Mouse (Mus musculus): ENCODE results near the gene Tesc.

The Tesc gene

DNA sequence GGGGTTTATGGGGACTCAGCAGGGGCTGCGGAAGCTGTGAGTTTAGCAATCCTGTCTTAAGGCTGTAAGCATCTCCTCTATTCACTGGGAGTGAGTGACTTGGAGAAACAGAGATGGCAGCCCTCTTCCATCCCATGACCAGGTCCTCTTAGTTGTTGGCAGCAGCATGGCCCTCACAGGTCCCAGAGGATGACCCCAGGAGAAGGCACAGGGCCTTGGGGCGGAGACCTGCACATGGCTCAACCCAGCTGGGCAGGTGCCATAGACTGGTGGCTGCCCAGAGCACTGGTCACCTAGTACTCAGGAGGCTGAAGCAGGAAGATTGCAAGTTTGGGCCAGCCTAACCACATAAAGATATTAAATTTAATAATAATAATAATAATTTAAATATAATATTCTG is 11.9 kb upstream of the Tesc start:
- no peak for DNase-seq (ENCODE audit: low spot score in 2 of 2)

DNA sequence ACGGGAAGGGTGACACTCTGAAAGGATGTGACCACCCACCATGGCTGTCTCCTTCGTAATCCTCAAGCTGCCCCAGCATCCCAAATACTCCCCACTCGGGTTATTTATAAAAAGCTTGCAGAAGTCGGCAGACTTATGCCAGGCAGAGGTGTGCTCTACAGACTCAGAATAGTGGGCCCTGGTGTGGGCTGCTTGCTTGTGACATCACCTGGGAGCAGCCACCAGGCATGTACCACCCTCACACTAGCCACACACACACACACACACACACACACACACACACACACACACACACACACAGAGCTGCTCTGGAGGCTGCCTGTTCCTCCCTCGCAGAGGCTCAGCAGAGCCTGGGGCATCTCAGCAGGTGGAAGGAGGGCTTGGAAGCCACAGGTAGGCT is 10.0 kb upstream of the Tesc start:
- DNase-seq (ENCODE audit: low spot score in 2 of 2) = no peak

DNA sequence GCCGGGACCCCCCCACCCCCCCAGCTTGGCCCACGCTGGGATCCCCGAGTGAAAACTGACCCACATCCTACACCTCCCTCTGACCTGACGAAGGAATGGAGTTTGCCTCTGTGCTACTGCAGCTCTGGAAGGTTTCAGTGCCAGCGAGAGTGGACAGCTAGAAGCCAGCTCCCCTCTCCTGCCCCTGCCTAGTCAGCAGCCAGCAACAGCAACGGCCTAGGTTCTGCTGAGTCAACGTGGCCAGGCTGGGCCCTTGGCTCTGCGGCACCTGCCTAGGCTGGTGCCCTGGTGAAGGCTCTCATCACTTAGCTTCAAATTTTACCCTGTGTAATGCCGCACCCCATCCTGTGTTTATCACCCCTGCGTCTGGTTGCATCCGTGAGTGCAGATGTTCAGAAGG is 7.6 kb upstream of the Tesc start:
- no peak for DNase-seq (ENCODE audit: low spot score in 2 of 2)

DNA sequence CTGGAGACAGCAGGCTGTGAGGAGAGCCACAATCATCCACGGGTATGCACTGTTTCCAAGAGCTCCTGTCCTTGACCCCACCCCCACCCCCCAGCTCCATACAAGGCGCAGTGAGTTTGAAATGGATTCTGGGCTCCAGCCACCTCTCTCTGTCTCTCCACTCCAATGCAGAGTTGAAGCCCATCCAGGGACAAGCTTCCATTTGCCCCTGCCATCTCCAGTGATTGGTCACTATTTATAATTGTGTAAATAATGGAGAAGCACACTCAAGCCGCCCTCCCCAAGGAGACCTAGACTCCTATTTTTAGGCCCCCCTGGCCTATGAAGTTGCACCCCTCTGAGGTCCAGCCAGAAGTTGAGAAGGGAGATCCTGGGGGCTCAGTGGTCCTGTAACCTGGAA is 4.5 kb upstream of the Tesc start:
- DNase-seq (ENCODE audit: low spot score in 2 of 2) = no peak

DNA sequence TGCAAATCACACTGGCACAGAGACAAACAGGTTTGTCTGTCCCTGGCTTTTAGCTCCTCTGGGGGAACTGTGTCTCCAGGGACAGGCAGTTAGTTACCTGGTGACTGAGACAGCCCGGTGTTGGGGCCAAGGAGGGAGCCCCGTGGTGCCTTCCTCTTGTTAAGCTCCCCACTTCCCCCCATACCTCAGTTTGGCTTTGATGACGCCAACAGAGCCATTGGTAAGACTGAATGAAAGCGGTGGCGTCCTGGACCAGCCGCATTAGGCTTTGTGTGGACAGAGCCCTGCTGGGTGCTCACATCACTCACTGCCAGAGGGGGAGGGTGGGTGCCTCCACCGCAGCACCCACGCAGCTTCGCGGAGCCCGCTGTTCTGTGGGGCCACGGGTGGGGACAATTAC is 1.7 kb upstream of the Tesc start:
- no peak for DNase-seq (ENCODE audit: low spot score in 2 of 2)

DNA sequence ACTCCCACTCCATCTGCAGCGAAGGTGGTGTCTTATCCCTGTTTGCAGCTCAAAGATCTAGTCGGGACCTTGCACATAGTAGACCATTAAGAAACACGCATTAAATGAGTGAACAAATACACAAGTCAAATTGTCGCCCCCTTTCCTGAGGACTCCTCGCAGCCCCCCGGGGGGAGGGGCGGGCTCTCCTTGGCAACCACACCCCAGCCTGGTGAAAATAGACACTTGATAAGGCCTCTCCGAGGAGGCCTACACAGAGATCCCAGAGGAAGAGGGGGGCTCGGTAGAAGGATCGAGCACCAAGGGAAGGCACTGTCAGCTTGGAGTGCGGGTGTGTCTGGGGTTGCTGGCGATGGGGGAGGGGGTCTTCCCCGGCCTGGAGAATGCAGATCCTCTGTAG is 1.2 kb upstream of the Tesc start:
- DNase-seq (ENCODE audit: low spot score in 2 of 2) = no peak

DNA sequence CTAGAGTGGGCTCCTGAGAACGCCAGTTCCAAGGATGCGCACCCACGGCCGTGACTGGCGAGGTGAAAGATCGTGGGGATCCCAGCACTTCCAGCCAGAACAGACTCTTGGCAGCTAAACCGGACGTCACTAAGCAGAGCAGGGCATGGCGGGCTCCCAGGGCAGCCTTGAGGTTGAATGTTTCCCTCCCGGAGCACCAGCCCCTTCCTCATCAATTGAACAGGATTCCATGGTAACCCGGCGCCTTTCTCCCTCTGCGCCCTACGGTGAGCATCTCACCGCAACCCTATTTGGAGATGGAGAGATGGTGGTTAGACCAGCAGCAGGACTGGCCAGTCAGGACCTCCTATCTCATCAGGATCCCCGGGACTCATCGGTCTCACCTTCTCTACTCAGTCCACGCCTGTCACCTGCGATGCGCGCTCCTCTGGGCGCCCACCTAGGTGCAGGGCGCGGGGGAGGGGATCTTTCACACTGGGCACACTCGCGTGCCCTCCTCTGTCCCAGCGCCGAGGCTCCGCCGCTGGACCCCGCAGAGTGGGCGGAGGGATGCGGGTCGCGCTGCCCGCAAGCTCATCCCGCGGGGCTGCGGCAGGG is 344 bp upstream of the Tesc start:
- no peak for DNase-seq (ENCODE audit: low spot score in 2 of 2)

DNA sequence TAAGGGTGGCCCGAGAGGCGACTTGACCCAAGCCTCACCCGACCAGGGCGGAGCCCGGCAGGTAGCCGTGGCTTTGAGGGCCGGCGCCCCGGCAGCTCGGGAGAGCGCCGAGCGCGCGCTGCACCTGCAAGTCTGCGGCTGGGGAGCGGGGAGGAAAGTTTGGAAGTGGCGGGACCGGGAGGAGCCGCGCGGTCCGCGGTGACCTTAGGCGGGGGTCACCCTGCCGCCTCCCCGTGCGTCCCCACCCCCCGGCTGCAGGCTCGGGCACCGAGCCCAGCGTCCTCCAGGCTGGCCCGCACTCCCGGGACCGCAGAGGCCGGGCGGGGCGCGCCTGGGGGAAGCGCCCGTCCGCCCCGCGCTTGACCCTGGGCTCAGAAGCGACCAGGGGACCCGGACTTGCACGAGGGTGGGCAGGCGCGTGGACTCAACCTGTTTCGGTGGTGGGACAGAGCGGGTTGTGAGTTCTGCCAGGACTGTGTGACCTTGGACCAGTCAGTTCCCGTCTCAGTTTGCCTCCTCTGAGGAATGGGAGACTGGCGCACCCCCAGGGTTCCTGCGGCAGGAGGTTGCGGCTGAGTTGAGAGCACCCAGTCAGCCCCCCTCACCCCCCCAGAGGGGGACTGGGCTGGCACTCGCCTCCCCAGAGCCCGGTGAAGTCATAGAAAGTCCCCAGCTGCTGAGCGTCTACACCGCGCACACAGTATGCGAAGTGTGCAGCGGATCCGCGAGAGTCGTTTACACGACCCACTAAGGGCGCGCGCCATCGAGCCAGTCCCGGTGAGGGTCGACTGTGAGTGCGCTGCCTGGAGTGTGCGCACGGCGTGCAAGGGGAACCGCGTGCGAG is 870 bp downstream of the Tesc start:
- DNase-seq (ENCODE audit: low spot score in 2 of 2) = no peak

DNA sequence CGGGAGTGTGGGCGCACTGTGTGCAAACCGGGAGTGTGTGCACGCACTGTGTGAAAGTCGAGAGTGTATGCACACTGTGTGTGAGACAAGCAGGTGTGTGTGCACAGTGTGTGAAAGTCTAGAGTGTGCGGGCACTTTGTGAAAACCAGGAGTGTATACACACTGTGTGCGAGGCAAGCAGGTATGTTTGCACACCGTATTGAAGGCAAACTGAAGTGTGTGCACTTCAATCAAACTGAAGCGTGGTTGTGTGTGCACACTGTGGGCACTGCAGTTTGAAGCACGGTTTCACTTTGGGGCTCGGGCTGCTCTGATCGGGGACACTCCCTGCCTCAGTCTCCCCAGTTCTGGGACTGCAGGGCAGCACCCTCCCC is 1.5 kb downstream of the Tesc start:
- DNase-seq (ENCODE audit: low spot score in 2 of 2) = no peak

DNA sequence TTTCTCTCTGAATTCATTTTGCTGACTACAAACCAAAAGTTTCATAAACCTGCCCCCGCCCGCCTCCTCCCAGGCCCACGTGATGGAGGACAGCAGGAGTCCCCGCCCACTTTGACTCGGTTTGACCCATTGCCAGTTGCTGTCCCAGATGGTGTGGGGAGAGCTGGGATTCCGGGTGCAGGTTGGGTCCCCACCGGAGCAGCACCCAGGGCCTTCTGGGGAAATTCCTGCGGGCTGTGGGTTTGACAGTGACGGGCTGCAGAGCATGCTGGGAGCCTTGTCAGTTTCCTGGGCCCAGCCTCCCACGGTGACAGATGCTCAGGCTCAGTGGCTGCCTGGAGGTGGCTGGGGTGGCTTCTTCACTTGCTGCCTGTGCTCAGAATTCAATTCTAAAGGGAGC is 1.9 kb downstream of the Tesc start:
- DNase-seq (ENCODE audit: low spot score in 2 of 2) = no peak

DNA sequence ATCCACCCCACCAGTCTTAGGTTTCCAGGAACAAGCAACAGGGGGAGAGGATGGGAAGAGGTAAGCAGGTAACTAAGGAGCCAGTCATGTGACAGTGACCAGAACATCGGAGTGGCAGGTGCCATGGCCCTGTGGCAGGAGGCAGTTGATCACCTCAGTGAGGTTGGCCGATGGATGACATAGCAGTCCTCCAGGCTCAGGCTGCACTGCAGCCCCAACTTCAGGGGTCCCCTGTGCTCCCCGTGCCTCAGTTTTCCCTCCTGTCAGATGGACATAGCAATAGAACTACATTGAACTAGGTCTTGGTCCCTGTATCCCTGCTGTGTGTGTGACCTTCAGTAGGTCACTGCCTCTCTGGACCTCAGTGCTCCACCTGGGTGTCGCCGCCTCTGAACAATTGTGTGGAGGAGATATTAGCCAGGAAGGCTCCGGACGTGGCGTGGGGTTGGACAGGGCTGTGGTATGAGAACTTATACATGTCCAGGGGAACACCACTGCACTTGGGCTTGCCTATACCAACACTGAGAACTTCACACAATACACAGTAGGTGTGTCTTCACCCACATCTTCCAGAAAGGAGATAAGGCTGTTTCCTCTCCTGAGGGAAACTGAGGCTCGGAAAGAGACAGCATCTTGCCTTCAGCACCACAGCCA is 2.6 kb downstream of the Tesc start:
- no peak for DNase-seq (ENCODE audit: low spot score in 2 of 2)

DNA sequence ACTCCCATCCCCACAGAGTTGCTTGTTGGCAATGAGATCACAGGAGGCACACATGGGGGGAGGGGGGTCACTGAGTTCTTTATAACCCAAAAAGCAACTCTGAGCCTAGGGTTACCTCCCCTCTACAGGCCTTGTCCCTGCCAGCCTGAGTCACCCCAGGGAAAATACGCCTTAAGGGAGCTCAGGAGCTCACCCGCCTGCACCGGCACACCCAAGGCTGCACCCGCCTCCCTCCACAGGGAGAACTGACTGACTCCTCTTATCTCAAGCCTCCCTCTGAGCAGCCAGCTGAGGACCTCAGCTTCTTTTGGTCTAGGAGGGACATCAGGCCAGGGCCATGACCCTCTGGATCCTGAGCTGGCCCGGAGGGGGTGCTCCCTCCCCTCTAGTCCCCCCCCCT is 3.5 kb downstream of the Tesc start:
- DNase-seq (ENCODE audit: low spot score in 2 of 2) = no peak

DNA sequence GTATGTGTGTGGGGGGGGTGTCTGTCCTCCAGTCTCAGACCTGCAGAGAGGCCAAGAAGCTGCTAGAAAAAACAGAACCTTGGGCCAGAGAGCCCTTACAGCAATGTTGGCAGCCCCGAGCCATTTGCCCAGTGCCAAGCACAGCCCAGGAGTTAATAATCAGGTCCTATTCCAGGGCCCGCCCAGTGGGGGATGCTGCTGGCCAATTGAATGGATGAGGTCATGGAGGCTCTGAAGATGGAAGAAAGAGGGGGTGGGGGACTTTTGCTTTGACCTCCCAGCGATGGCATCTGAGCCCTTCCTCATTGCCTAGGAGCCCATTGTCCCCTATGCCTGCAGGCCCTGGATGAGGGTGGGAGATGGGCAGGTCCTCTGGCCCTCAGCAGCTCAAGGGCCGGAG is 4.0 kb downstream of the Tesc start:
- DNase-seq (ENCODE audit: low spot score in 2 of 2) = no peak

DNA sequence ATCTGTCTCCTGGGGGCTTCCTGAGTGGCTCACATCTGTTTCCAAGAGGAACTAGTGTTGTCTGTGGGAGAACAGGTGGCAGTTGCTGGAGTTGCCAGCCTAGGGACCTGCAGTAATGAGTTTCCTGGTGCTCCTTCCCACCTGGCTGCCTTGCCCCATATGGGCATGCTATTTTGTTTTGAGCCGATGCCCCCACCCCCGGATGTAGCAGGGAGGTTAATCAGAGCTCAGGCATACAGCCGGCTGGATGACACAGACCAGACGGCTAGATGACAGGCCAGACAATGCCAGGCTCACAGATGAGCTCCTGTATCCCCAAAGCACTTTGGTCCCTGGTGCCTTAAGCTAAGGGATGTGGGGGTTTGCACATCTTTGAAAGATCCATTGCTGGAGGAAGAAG is 5.8 kb downstream of the Tesc start:
- no peak for DNase-seq (ENCODE audit: low spot score in 2 of 2)

DNA sequence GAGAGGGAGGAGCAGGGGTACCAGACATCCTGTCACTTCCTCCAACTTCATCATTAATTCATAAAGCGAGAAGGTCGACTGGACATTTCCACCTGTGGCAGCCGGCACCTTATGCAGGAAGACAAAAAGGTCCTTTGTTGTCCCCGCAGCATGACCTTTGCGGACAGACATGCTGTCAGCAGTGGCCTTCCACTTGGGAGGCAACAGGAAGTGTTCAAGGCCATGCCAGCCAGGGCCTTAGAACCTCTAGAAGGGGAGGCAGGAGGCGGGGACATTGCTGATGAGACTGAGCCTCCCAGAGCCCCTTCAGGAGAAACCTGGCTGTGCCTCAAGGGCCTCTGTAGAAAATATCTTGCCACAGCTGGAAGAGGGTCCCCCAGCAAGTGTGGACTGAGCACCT is 6.2 kb downstream of the Tesc start:
- no peak for DNase-seq (ENCODE audit: low spot score in 2 of 2)

DNA sequence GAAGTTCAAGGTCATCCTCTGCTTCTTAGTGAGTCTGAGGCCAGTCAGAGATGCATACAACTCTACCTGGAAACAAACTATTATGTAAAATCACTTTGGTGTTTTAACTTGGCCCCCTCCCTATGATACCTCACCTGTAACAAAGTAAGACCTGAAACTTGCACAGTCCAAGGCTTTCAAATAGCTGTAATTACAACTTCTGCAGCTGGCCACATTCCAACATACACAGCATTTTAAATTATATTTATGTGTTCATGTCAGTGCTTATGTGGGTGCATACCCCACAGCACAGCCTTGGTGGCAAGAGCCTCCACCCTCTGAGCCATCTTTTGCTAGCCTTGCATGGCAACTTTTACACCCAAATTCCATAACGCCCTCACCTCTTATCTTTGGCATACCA is 7.1 kb downstream of the Tesc start:
- no peak for DNase-seq (ENCODE audit: low spot score in 2 of 2)

DNA sequence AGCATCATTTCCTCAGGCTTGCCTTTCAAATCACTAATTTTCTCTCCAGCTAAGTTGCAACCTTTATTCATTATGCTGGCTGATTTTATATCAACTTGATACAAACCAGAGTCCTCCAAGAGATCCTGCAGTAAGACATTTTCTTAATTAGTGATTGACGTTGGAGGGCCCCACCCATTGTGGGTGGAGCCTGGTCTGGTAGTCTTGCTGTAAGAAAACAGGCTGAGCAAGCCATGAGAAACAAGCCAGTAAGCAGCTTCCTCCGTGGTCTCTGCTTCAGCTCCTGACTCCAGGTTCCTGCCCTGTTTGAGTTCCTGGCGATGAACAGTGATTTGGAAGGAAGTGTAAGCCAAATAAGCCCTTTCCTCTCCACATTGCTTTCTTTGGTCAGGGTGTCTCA is 8.2 kb downstream of the Tesc start:
- no peak for DNase-seq (ENCODE audit: low spot score in 2 of 2)

DNA sequence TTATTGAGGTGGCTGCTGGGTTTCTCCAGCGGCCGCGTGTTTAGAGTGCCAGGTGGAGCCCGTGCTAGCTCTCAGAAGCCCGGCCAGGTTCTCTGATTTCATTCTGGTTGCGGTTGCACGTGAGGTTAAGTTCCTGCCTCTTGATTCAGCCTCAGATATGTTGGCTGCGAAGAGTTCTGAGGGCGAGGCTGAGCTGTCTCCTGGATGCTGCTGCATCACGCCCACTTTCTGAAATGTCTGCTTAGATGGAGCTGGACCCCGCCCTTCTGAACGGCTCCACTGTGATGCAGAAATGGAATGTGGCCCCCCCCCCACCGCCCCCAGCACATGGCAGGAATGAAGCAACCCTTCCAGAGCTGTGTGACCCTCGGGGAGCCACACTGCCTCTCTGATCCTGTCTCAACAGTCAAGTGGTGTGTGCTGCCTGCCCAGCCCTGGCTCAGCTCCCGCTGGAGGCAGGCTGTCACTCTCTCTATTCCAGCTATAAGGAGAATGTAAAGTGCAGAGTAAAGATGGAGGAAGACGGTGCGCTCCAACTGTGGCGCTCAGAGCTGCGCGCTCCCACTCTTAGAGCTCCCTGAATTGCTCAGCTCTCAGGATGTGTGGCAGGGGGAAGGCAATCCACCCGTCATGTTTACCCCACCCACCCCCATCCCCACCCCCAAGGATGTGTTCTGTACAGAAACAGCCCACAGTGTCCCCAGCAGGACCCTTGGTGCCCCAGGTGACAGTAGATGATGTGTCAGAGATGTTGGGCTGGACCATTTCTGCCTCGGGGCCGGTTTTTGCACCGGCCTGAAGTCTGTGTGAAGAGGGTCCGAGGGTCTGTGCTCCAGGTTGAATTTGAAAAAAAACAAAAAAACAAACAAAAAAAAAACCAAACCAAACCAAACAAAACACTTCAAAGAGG is 9.6 kb downstream of the Tesc start:
- DNase-seq (ENCODE audit: low spot score in 2 of 2) = no peak

DNA sequence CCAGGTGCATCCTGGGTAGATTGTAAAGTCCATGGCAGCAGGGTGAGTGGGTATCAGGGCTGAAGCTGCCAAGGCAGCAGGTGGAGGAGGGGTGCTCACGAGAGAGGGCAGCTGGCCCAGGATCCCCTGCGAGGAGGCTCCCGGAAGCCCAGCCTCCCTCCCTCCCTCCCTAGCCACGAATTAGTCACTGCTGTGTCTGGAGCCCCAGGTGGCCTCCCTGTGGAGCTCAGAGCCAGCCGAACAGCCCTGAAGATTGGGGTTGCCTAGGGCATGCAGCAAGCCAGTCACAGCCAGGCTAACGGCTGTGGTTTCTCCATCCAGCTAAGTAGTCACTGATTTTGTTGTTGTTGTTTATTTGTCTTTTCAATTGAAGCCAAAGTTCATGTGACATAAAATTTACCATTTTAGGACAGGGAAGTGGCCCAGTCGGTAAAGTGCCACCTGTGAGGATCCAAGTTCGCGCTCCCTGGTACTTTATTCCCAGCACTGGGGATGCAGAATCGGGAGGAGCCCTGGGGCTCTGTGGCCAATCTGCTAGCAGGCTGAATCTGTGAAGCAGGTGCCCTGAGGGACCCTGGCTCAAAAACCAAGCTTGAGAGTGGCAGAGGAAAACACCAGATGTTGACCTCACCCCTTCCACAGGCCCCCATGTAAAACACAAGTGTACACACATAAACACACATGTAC is 10.4 kb downstream of the Tesc start:
- no peak for DNase-seq (ENCODE audit: low spot score in 2 of 2)

DNA sequence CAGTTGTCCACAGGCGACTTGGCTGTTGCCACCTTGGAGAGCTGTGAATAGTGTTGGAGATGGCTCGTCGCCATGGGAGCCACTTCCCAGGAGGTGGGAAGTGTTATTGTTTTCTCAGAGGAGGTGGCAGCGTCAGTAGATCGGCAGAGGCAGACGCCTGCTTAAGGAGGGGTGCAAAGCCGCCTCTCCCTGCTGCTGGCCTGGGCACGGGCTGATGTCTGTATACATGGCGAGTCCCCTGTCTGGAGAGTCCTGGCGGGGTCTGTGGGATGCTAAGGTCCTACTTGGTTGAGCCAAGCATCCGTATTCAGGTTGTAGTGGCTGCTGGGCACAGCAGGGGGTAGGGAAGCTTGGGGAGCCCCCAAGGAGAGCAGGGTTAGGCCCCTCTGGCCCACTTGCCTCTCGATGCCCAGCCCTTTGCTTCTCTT is 11.7 kb downstream of the Tesc start:
- no peak for DNase-seq (ENCODE audit: low spot score in 2 of 2)

DNA sequence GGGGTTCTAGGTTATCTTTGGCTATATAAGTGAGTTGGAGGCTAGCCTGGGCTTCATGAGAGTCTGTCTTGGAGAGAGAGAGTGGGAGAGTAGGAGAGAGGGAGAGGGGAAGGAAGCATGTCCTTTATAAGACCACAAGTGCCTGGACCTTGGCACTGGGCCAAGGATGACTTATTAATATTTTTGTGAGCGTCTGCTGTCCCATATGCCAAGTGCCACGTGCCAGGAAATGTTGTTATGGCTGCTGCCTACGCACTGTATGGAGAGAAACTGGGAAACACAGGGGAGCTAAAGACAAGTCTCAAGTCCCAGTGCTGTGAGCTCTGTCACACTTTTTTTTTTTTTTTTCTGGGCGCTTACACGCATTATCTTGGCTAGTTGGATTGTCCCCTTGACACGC is 15.1 kb downstream of the Tesc start:
- DNase-seq (ENCODE audit: low spot score in 2 of 2) = no peak

DNA sequence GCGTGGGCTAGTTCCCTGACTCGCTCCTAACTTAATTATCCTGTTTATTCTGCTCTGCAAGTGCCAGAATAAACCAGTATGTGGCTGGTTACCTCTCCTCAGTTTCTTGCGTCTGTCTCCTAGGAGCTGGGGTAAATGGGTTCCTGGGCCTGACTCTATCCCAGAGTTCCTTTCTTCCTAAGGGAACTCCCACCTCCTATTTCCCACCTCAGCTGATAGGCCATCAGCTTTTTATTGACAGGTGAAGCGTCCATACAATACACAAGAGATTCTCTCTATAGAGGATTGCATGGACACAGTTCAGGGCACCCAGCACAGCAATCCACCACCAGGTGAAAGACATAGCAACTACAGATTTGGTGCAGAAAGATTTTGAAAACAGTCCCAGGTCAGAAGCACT is 16.2 kb downstream of the Tesc start:
- DNase-seq (ENCODE audit: low spot score in 2 of 2) = no peak
